Mouse (Mus musculus) kidney, adult 2 months (tissue): ENCODE data around the gene Gmds. TPM values are rescaled to one million over a fixed set of nuclear protein-coding genes. Genes with fewer than 3 reads are reported as not detected.
A peak's percentile ranks its signal among the peaks of the same experiment; 100 is the strongest.

ENCODE experiments used
- DNase-seq: peaks from one replicate; pipeline ENCODE4 v3.0.0; 2021
- H3K27ac ChIP-seq: fragments of 200-500 bp; 2 replicates; pipeline ENCODE4 v1.5.1; 2012; ENCODE audit warnings: low read depth, low read length, control low read depth, inconsistent platforms; ENCODE audit not compliant: insufficient read depth
- H3K27me3 ChIP-seq: fragments of 200-500 bp; replicated peaks from 2 replicates; pipeline ENCODE4 v1.6.1; 2012; ENCODE audit warnings: mild to moderate bottlenecking, moderate library complexity, low read length, inconsistent platforms; ENCODE audit not compliant: control insufficient read depth, insufficient read depth
- H3K36me3 ChIP-seq: fragments of 200-500 bp; 2 replicates; pipeline ENCODE4 v1.6.1; 2012; ENCODE audit warnings: mild to moderate bottlenecking, moderate library complexity, low read length, inconsistent platforms; ENCODE audit not compliant: control insufficient read depth, insufficient read depth
- H3K4me1 ChIP-seq: fragments of 200-500 bp; 2 replicates; pipeline ENCODE4 v1.6.1; 2011; ENCODE audit warnings: low read length; ENCODE audit not compliant: control insufficient read depth, insufficient read depth
- H3K4me3 ChIP-seq: fragments of 200-500 bp; 2 replicates; pipeline ENCODE4 v1.5.1; 2011; ENCODE audit warnings: mild to moderate bottlenecking, low read depth, low read length, control low read depth; ENCODE audit not compliant: insufficient read depth
- CTCF ChIP-seq: fragments of 200-500 bp; conservative IDR thresholded peaks from 2 replicates; pipeline ENCODE4 v1.5.1; 2011; ENCODE audit warnings: low read depth, mild to moderate bottlenecking, control low read depth, low read length, moderate library complexity, mixed read lengths; ENCODE audit not compliant: insufficient read depth, insufficient read length
- POLR2A ChIP-seq: fragments of 200-500 bp; IDR thresholded peaks from one replicate; pipeline ENCODE4 v1.6.1; 2011; ENCODE audit warnings: low read depth, low read length, control low read depth
- WGBS: fragments of 180-500 bp; shearing (Covaris S2); methylation state at CpG from one replicate; pipeline ENCODE4 v1.1.7; 2018; 5-methylcytosine and 5-hydroxymethylcytosine counted together
- polyA plus RNA-seq: library from polyadenylated mRNA; depleted of rRNA; stranded (reverse); fragments of >200 nt; gene quantifications from 2 replicates; pipeline ENCODE4 v1.2.3, GENCODE M21; 2012

The Gmds gene
- polyA plus RNA-seq, 1 experiment = 15.7 TPM

GRCm38 (mm10) chr13:32178682-32179081 is 159.9 kb downstream of the Gmds start:
- no peaks in the 10 kb centered on the region for H3K36me3 ChIP-seq
- no peak overlapping the region for H3K4me3 ChIP-seq
- TF ChIP-seq POLR2A (no peak), CTCF (no peak)
- H3K27me3 ChIP-seq = no peaks in the 10 kb centered on the region
- no peak overlapping the region for H3K27ac ChIP-seq
- no peak for DNase-seq
- WGBS = 97% methylated on average over 1 of the region's 1 CpGs
- no peaks in the 10 kb centered on the region for H3K4me1 ChIP-seq

GRCm38 (mm10) chr13:32177852-32178453 is 160.6 kb downstream of the Gmds start:
- DNase-seq = no peak
- no peak overlapping the region for H3K4me3 ChIP-seq
- no peaks in the 10 kb centered on the region for H3K36me3 ChIP-seq
- WGBS = 77% methylated on average over 2 of the region's 2 CpGs
- H3K27me3 ChIP-seq = no peaks in the 10 kb centered on the region
- no peak overlapping the region for H3K27ac ChIP-seq
- H3K4me1 ChIP-seq = no peaks in the 10 kb centered on the region
- no peak for TF ChIP-seq CTCF
- TF ChIP-seq POLR2A = no peak

- no peaks in the 10 kb centered on the region for H3K36me3 ChIP-seq
- DNase-seq = peak; percentile 42
- H3K27ac ChIP-seq = no peak overlapping the region
- TF ChIP-seq CTCF = no peak
- no peak for TF ChIP-seq POLR2A
- no peak overlapping the region for H3K4me3 ChIP-seq
- no peaks in the 10 kb centered on the region for H3K4me1 ChIP-seq
- WGBS = 37% methylated on average over 2 of the region's 2 CpGs
- H3K27me3 ChIP-seq = no peaks in the 10 kb centered on the region
Observed at GRCm38 (mm10) chr13:32175028-32175427, 163.5 kb downstream of the Gmds start.

GRCm38 (mm10) chr13:32169173-32169572 is 169.4 kb downstream of the Gmds start:
- Histone ChIP-seq H3K36me3 (no peaks in the 10 kb centered on the region), H3K27ac (no peak overlapping the region), H3K4me3 (no peak overlapping the region), H3K27me3 (no peaks in the 10 kb centered on the region; the same call in 1 of the 2 replicates), H3K4me1 (no peaks in the 10 kb centered on the region)
- TF ChIP-seq CTCF (no peak), POLR2A (no peak)
- 35% methylated on average over 5 of the region's 5 CpGs for WGBS
- peak; percentile 76 for DNase-seq

GRCm38 (mm10) chr13:32167806-32168205 is 170.7 kb downstream of the Gmds start:
- peak; percentile 10 for DNase-seq
- no peak overlapping the region for H3K27ac ChIP-seq
- H3K36me3 ChIP-seq = no peaks in the 10 kb centered on the region
- WGBS = 86% methylated on average over 6 of the region's 6 CpGs
- H3K4me3 ChIP-seq = no peak overlapping the region
- TF ChIP-seq POLR2A (no peak), CTCF (no peak)
- H3K27me3 ChIP-seq = no peaks in the 10 kb centered on the region; the same call in 1 of the 2 replicates
- H3K4me1 ChIP-seq = no peaks in the 10 kb centered on the region

- TF ChIP-seq CTCF (no peak), POLR2A (no peak)
Observed at GRCm38 (mm10) chr13:32165581-32165980, 173.0 kb downstream of the Gmds start.

GRCm38 (mm10) chr13:32161567-32161966 is 177.0 kb downstream of the Gmds start:
- no peaks in the 10 kb centered on the region for H3K36me3 ChIP-seq
- TF ChIP-seq CTCF (no peak), POLR2A (no peak)
- WGBS = 39% methylated on average over 2 of the region's 2 CpGs
- H3K27me3 ChIP-seq = no peaks in the 10 kb centered on the region
- H3K4me3 ChIP-seq = no peak overlapping the region
- no peaks in the 10 kb centered on the region for H3K4me1 ChIP-seq
- no peak for DNase-seq
- no peak overlapping the region for H3K27ac ChIP-seq

More at GRCm38 (mm10) chr13:32165581-32165980, 173.0 kb downstream of the Gmds start:
- H3K27me3 ChIP-seq = no peaks in the 10 kb centered on the region; the same call in 1 of the 2 replicates
- no peak for DNase-seq
- no peak overlapping the region for H3K27ac ChIP-seq
- no peaks in the 10 kb centered on the region for H3K36me3 ChIP-seq
- WGBS = 68% methylated on average over 2 of the region's 2 CpGs
- no peaks in the 10 kb centered on the region for H3K4me1 ChIP-seq
- no peak overlapping the region for H3K4me3 ChIP-seq
